Mouse (Mus musculus): ENCODE data around the gene Itsn1. TPM values are rescaled to one million over a fixed set of nuclear protein-coding genes. Genes with fewer than 3 reads are reported as not detected.
A peak's percentile ranks its signal among the peaks of the same experiment; 100 is the strongest.

The Itsn1 gene
- polyA plus RNA-seq, 1 experiment from 2014 or later: 9.7 TPM

DNA sequence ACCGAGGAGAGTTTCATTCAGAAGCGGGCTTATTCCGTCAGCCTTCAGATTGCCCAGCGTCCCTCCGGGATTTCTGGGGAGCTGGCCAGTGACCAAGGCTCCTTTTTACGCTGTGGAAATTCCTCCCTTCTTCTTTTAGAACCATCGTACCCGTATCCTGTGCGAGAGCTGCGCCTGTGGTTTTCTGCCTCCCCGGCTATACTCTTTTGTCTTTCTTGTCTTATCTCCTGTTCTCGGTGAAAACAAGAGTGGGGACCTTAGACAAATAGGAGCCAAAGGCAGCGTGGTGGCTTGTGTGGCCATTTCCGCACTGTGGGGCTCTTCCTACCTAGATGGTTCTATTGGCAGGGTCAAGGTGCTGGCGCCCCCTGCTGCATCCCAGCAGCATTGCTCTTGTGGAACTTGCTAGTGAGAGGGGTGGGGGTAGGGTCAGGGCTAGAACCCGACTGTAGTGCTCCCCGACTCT is 188.6 kb downstream of the Itsn1 start:
- Histone ChIP-seq H3K36me3 (ENCODE audit: insufficient read depth, low read length) (no peaks in the 10 kb centered on the region), H3K27ac (ENCODE audit: low read length) (no peak overlapping the region), H3K4me3 (ENCODE audit: low read depth, low read length) (peak overlapping the region; percentile 16), H3K27me3 (replicated peaks; ENCODE audit: insufficient read depth, low read length) (no peaks in the 10 kb centered on the region), H3K9me3 (ENCODE audit: low read length) (no peaks in the 10 kb centered on the region), H3K4me2 (replicated peaks; ENCODE audit: low read depth, low read length) (peak overlapping the region; percentile 52), H3K4me1 (ENCODE audit: insufficient read depth, low read depth, low read length) (no peaks in the 10 kb centered on the region), H3K9ac (replicated peaks; ENCODE audit: low read depth) (no peak overlapping the region)
- 13% methylated on average over 17 of the region's 17 CpGs for WGBS
- TF ChIP-seq CTCF (IDR thresholded peaks at IDR 0.05) (peak; percentile 96), EP300 (IDR thresholded peaks at IDR 0.05) (no peak)
- ATAC-seq: peak; percentile 92
- DNase-seq (ENCODE audit: low spot score): peak; percentile 91

DNA sequence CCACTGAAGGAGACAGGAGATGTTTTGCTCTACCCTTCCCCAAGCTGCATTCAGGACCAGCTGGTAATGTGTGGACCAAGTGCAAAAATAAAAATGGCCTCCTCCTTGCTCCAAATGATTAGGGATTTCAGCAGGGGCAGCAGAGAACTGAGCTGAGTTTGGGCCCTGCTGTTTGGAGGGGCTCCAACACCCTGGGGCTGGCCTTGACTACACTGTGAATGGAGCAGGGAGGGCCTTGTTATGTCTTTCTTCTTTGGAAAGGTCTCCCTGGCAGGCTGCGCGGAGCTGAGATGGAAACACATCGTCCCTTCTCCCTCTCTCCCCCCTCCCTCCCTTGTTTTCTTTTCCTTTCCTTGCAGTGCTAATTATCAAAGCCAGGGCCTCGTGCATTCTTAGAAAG is 189.4 kb downstream of the Itsn1 start:
- Histone ChIP-seq H3K4me2 (replicated peaks; ENCODE audit: low read depth, low read length) (no peak overlapping the region), H3K27ac (ENCODE audit: low read length) (no peak overlapping the region), H3K4me1 (ENCODE audit: insufficient read depth, low read depth, low read length) (no peaks in the 10 kb centered on the region), H3K27me3 (replicated peaks; ENCODE audit: insufficient read depth, low read length) (no peaks in the 10 kb centered on the region), H3K4me3 (ENCODE audit: low read depth, low read length) (no peak overlapping the region), H3K9me3 (ENCODE audit: low read length) (no peaks in the 10 kb centered on the region), H3K36me3 (ENCODE audit: insufficient read depth, low read length) (0 out of 2 replicates have a peak, but pooled peaks cover 2% of the 10 kb centered on the region), H3K9ac (replicated peaks; ENCODE audit: low read depth) (no peak overlapping the region)
- WGBS: 74% methylated on average over 4 of the region's 4 CpGs
- no peak for TF ChIP-seq CTCF (IDR thresholded peaks at IDR 0.05)
- ATAC-seq (no peak), DNase-seq (ENCODE audit: low spot score) (no peak)

DNA sequence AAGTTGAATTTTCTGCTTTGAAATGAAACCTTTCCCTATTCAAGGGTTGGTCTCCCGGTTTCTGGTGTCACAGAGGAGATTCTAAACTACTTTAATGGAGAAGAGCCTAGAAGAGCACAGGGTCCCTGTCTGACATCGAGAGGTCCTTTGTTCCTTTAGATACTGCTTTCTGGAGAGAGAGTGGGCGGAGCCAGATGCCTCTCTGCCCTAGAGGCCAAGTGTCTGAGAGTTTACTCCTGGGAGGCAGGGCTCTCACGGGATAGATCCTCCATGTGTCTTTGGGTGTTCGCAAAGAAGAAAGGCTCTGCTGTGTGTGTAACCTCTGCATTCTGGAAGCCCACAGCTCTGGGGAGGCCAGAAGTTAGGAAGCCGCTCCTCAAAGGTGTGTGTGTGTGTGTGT is 190.0 kb downstream of the Itsn1 start:
- Histone ChIP-seq H3K9me3 (ENCODE audit: low read length) (no peaks in the 10 kb centered on the region), H3K27me3 (replicated peaks; ENCODE audit: insufficient read depth, low read length) (no peaks in the 10 kb centered on the region), H3K4me3 (ENCODE audit: low read depth, low read length) (no peak overlapping the region), H3K27ac (ENCODE audit: low read length) (no peak overlapping the region), H3K9ac (replicated peaks; ENCODE audit: low read depth) (no peak overlapping the region), H3K4me1 (ENCODE audit: insufficient read depth, low read depth, low read length) (no peaks in the 10 kb centered on the region), H3K4me2 (replicated peaks; ENCODE audit: low read depth, low read length) (no peak overlapping the region), H3K36me3 (ENCODE audit: insufficient read depth, low read length) (peaks cover 8% of the 10 kb centered on the region; the same call in 1 of the 2 replicates)
- TF ChIP-seq CTCF (IDR thresholded peaks at IDR 0.05): no peak
- no peak for TF ChIP-seq EP300 (IDR thresholded peaks at IDR 0.05)
- DNase-seq (ENCODE audit: low spot score) (no peak), ATAC-seq (no peak)
- WGBS: 51% methylated on average over 6 of the region's 6 CpGs

DNA sequence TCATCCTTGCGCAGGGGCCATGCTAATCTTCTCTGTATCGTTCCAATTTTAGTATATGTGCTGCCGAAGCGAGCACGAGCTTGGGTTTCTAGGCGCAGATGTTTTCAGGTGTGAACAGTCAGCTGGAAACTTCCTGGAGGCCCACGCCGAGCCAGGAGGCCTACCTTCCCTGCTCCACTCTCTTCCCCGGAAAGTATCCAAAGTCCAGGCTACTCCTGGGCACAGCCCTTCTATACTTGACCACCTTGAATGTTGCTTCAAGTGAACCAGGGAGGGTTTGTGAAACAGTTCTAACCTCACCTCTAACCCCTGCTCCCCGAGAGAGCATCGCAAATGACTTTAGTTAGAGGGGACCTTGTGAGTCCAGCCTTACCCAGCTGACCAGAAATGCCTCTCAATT is 192.3 kb downstream of the Itsn1 start:
- peaks cover 28% of the 10 kb centered on the region for H3K36me3 ChIP-seq (ENCODE audit: insufficient read depth, low read length)
- no peak overlapping the region for H3K27ac ChIP-seq (ENCODE audit: low read length)
- no peak for DNase-seq (ENCODE audit: low spot score)
- no peaks in the 10 kb centered on the region for H3K27me3 ChIP-seq (replicated peaks; ENCODE audit: insufficient read depth, low read length)
- no peak overlapping the region for H3K4me3 ChIP-seq (ENCODE audit: low read depth, low read length)
- WGBS: 88% methylated on average over 11 of the region's 11 CpGs
- TF ChIP-seq CTCF (IDR thresholded peaks at IDR 0.05): no peak
- no peak overlapping the region for H3K4me2 ChIP-seq (replicated peaks; ENCODE audit: low read depth, low read length)
- no peak overlapping the region for H3K9ac ChIP-seq (replicated peaks; ENCODE audit: low read depth)
- H3K4me1 ChIP-seq (ENCODE audit: insufficient read depth, low read depth, low read length): no peaks in the 10 kb centered on the region
- H3K9me3 ChIP-seq (ENCODE audit: low read length): no peaks in the 10 kb centered on the region
- ATAC-seq: no peak

DNA sequence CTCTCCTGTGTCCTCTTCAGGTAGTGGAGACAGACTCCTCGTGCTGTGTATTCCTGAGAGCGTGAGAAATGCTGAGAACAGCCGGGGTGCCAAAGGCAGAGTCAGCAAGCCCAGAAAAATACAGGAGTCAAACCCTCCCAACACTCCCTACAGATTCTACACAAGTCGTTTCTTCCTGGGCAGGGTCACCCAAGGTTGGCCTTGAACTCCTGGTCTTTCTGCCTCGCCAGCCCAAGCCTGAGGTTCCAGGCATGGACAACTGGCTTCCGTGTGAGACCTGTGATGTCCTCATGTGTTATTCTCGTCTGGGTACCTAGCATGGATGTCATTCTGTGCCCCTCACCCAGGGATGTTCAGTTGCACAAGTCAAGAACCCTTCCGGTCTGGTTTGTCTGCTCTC is 193.9 kb downstream of the Itsn1 start:
- DNase-seq (ENCODE audit: low spot score): no peak
- 79% methylated on average over 8 of the region's 8 CpGs for WGBS
- Histone ChIP-seq H3K27ac (ENCODE audit: low read length) (no peak overlapping the region), H3K9me3 (ENCODE audit: low read length) (no peaks in the 10 kb centered on the region), H3K36me3 (ENCODE audit: insufficient read depth, low read length) (peaks cover 35% of the 10 kb centered on the region), H3K27me3 (replicated peaks; ENCODE audit: insufficient read depth, low read length) (no peaks in the 10 kb centered on the region), H3K4me3 (ENCODE audit: low read depth, low read length) (no peak overlapping the region), H3K4me1 (ENCODE audit: insufficient read depth, low read depth, low read length) (no peaks in the 10 kb centered on the region), H3K9ac (replicated peaks; ENCODE audit: low read depth) (no peak overlapping the region), H3K4me2 (replicated peaks; ENCODE audit: low read depth, low read length) (no peak overlapping the region)
- no peak for TF ChIP-seq CTCF (IDR thresholded peaks at IDR 0.05)
- no peak for TF ChIP-seq EP300 (IDR thresholded peaks at IDR 0.05)
- ATAC-seq: no peak

DNA sequence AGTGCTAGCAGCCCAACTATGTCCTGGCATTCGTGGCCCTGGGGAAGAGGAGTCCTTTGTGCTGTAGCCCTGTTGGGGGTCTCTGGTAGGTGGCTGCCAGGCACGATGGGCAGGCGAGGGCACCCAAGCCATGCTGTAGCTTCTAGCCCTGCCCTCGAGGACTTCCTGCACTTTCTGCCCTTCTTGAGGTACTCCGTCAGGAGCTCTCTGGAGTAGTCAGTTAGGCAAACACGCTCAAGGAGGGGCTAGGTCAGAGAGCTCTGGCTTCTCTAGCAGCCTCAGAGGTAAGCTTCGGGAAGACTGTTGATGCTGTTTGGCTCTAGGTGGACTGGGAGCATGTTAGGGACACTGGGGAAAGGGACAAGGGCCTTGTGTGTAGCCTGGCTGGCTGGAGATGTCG is 195.3 kb downstream of the Itsn1 start:
- peak; percentile 72 for DNase-seq (ENCODE audit: low spot score)
- H3K4me3 ChIP-seq (ENCODE audit: low read depth, low read length): no peak overlapping the region
- no peaks in the 10 kb centered on the region for H3K4me1 ChIP-seq (ENCODE audit: insufficient read depth, low read depth, low read length)
- 64% methylated on average over 8 of the region's 8 CpGs for WGBS
- H3K36me3 ChIP-seq (ENCODE audit: insufficient read depth, low read length): peaks cover 40% of the 10 kb centered on the region
- peak; percentile 85 for ATAC-seq
- no peaks in the 10 kb centered on the region for H3K9me3 ChIP-seq (ENCODE audit: low read length)
- H3K9ac ChIP-seq (replicated peaks; ENCODE audit: low read depth): no peak overlapping the region
- no peaks in the 10 kb centered on the region for H3K27me3 ChIP-seq (replicated peaks; ENCODE audit: insufficient read depth, low read length)
- no peak overlapping the region for H3K4me2 ChIP-seq (replicated peaks; ENCODE audit: low read depth, low read length)
- TF ChIP-seq EP300 (IDR thresholded peaks at IDR 0.05): no peak
- no peak for TF ChIP-seq CTCF (IDR thresholded peaks at IDR 0.05)
- H3K27ac ChIP-seq (ENCODE audit: low read length): no peak overlapping the region
